Mouse (Mus musculus): ENCODE measurements around the gene Nectin1. TPM values are rescaled to one million over a fixed set of nuclear protein-coding genes. Genes with fewer than 3 reads are reported as not detected.

The Nectin1 gene
- polyA plus RNA-seq, 2 experiments, result 1.1 to 1.2 TPM

DNA sequence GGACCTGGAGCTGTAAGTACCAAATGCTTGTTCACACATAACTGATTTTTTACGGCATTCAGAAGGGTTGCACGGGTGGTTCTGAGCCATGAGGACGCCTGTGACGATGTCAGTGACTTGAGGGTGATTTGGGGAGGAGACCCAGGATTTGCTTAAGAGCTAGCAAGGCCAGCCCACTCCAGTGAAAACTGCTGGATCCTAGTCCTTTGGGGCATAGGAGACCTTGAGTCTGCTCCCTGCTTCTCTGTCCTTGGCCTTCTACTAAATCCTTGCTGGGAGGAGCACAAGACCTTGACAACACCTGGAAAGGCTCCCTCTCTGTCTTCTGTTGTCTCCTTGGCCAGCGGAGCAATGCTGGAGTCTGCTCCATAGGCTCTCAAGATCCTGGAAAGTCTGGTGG lies 4.7 kb downstream of the Nectin1 start:
- H3K9ac ChIP-seq (replicated peaks), result no peak overlapping the region
- H3K36me3 ChIP-seq (replicated peaks; ENCODE audit: control insufficient read depth, insufficient read depth, low read depth), result no peaks in the 10 kb centered on the region
- H3K4me2 ChIP-seq (ENCODE audit: low read depth), result no peak overlapping the region
- TF ChIP-seq CTCF (IDR thresholded peaks at IDR 0.05; ENCODE audit: low read depth) (no peak), EP300 (IDR thresholded peaks at IDR 0.05; ENCODE audit: low read depth) (no peak)
- DNase-seq (ENCODE audit: low read depth in 3 of 3, low spot score in 3 of 3), result no peak
- WGBS (ENCODE audit: insufficient replicate concordance), result 67% methylated on average over 5 of the region's 5 CpGs
- H3K4me3 ChIP-seq (ENCODE audit: insufficient read depth in 1 of 2, low read depth in 2 of 2, low read length in 2 of 2), result no peak overlapping the region
- no peaks in the 10 kb centered on the region for H3K9me3 ChIP-seq (ENCODE audit: control insufficient read depth, low read length)
- H3K27ac ChIP-seq, result no peak overlapping the region
- H3K27me3 ChIP-seq (ENCODE audit: control insufficient read depth, insufficient read depth, low read length), result peaks cover 28% of the 10 kb centered on the region
- no peak for ATAC-seq (ENCODE audit: insufficient read depth)
- 0 out of 4 replicates have a peak, but pooled peaks cover 0 to 1% of the 10 kb centered on the region in 2 experiments for H3K4me1 ChIP-seq (replicated peaks; ENCODE audit: control insufficient read depth in 2 of 2, insufficient read depth in 2 of 2, low read length in 1 of 2)

- peaks cover 0 to 3% of the 10 kb centered on the region in 2 experiments; a peak in 1 of 4 replicates for H3K4me1 ChIP-seq (replicated peaks; ENCODE audit: control insufficient read depth in 2 of 2, insufficient read depth in 2 of 2, low read length in 1 of 2)
- ATAC-seq (ENCODE audit: insufficient read depth) (no peak), DNase-seq (ENCODE audit: low read depth in 3 of 3, low spot score in 3 of 3) (no peak)
- peaks cover 13% of the 10 kb centered on the region for H3K27me3 ChIP-seq (ENCODE audit: control insufficient read depth, insufficient read depth, low read length)
- no peak for TF ChIP-seq EP300 (IDR thresholded peaks at IDR 0.05; ENCODE audit: low read depth)
- TF ChIP-seq CTCF (IDR thresholded peaks at IDR 0.05; ENCODE audit: low read depth), result no peak
- no peaks in the 10 kb centered on the region for H3K9me3 ChIP-seq (ENCODE audit: control insufficient read depth, low read length)
- 70% methylated on average over 9 of the region's 9 CpGs for WGBS (ENCODE audit: insufficient replicate concordance)
- H3K9ac ChIP-seq (replicated peaks), result no peak overlapping the region
- no peak overlapping the region for H3K4me3 ChIP-seq (ENCODE audit: insufficient read depth in 1 of 2, low read depth in 2 of 2, low read length in 2 of 2)
- H3K4me2 ChIP-seq (ENCODE audit: low read depth), result no peak overlapping the region
- no peak overlapping the region for H3K27ac ChIP-seq
- no peaks in the 10 kb centered on the region for H3K36me3 ChIP-seq (replicated peaks; ENCODE audit: control insufficient read depth, insufficient read depth, low read depth)
Observed at GRCm38 (mm10) chr9:43750053-43750452, 6.3 kb downstream of the Nectin1 start.

GRCm38 (mm10) chr9:43751111-43751510 lies 7.3 kb downstream of the Nectin1 start:
- no peak for TF ChIP-seq CTCF (IDR thresholded peaks at IDR 0.05; ENCODE audit: low read depth)
- no peak for TF ChIP-seq EP300 (IDR thresholded peaks at IDR 0.05; ENCODE audit: low read depth)
- DNase-seq (ENCODE audit: low read depth in 3 of 3, low spot score in 3 of 3) (no peak), ATAC-seq (ENCODE audit: insufficient read depth) (no peak)
- Histone ChIP-seq H3K9ac (replicated peaks) (no peak overlapping the region), H3K27ac (no peak overlapping the region), H3K36me3 (replicated peaks; ENCODE audit: control insufficient read depth, insufficient read depth, low read depth) (no peaks in the 10 kb centered on the region), H3K9me3 (ENCODE audit: control insufficient read depth, low read length) (no peaks in the 10 kb centered on the region), H3K27me3 (ENCODE audit: control insufficient read depth, insufficient read depth, low read length) (peaks cover 2% of the 10 kb centered on the region), H3K4me2 (ENCODE audit: low read depth) (no peak overlapping the region), H3K4me3 (ENCODE audit: insufficient read depth in 1 of 2, low read depth in 2 of 2, low read length in 2 of 2) (no peak overlapping the region), H3K4me1 (replicated peaks; ENCODE audit: control insufficient read depth in 2 of 2, insufficient read depth in 2 of 2, low read length in 1 of 2) (peaks cover 0 to 6% of the 10 kb centered on the region in 2 experiments; a peak in 1 of 4 replicates)
- 63% methylated on average over 8 of the region's 8 CpGs for WGBS (ENCODE audit: insufficient replicate concordance)

DNA sequence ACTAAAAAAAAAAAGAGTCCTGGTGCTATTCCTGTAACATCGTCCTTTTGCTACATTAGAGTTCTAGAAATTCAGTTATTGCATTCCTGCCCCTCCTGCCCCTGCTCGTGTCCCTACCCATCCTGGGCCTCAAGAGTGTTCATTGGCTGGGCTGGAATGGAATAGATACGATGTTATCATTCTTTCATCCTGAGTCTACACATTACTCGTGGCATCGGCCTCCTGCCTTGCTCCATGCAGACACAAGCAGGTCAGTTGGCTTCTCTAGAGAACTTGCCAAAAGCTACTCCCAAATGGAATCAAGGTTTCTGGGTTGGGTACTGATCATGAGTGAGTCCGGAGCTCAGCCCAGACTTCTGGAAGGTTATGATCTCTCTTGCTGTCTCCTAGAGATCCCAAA lies 9.7 kb downstream of the Nectin1 start:
- 58% methylated on average over 6 of the region's 6 CpGs for WGBS (ENCODE audit: insufficient replicate concordance)
- ATAC-seq (ENCODE audit: insufficient read depth), result no peak

DNA sequence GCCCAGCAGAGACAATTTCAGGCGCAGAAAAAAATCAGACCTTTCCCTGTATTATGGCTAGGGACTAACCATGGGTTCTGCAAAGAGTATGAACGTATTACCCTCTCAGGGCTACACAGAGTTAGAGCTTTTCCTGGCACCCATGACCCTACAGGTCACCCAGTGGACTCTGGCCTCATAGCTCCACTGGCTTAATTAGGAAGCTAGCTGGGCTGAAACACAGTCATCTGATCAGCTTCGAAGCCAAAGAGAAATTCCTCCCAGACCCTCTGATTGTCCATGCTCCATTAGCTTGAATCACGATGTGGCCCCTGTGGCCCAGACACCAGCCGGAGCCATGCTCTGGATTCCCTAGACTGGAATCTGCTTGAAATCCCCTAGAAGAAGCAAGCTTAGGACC lies 10.3 kb downstream of the Nectin1 start:
- no peaks in the 10 kb centered on the region for H3K36me3 ChIP-seq (replicated peaks; ENCODE audit: control insufficient read depth, insufficient read depth, low read depth)
- 56% methylated on average over 5 of the region's 5 CpGs for WGBS (ENCODE audit: insufficient replicate concordance)
- H3K27ac ChIP-seq, result no peak overlapping the region
- ATAC-seq (ENCODE audit: insufficient read depth) (no peak), DNase-seq (ENCODE audit: low read depth in 3 of 3, low spot score in 3 of 3) (no peak)
- H3K9ac ChIP-seq (replicated peaks), result no peak overlapping the region
- no peaks in the 10 kb centered on the region for H3K9me3 ChIP-seq (ENCODE audit: control insufficient read depth, low read length)
- H3K4me1 ChIP-seq (replicated peaks; ENCODE audit: control insufficient read depth in 2 of 2, insufficient read depth in 2 of 2, low read length in 1 of 2), result peaks cover 0 to 10% of the 10 kb centered on the region in 2 experiments; a peak in 2 of 4 replicates
- no peak overlapping the region for H3K4me3 ChIP-seq (ENCODE audit: insufficient read depth in 1 of 2, low read depth in 2 of 2, low read length in 2 of 2)
- no peaks in the 10 kb centered on the region for H3K27me3 ChIP-seq (ENCODE audit: control insufficient read depth, insufficient read depth, low read length)
- H3K4me2 ChIP-seq (ENCODE audit: low read depth), result no peak overlapping the region
- TF ChIP-seq CTCF (IDR thresholded peaks at IDR 0.05; ENCODE audit: low read depth), result no peak
- no peak for TF ChIP-seq EP300 (IDR thresholded peaks at IDR 0.05; ENCODE audit: low read depth)

More for the DNA sequence above, 9.7 kb downstream of the Nectin1 start:
- no peak overlapping the region for H3K27ac ChIP-seq
- H3K9me3 ChIP-seq (ENCODE audit: control insufficient read depth, low read length), result no peaks in the 10 kb centered on the region
- H3K27me3 ChIP-seq (ENCODE audit: control insufficient read depth, insufficient read depth, low read length), result no peaks in the 10 kb centered on the region
- no peak for DNase-seq (ENCODE audit: low read depth in 3 of 3, low spot score in 3 of 3)
- no peak overlapping the region for H3K4me2 ChIP-seq (ENCODE audit: low read depth)
- no peak overlapping the region for H3K4me3 ChIP-seq (ENCODE audit: insufficient read depth in 1 of 2, low read depth in 2 of 2, low read length in 2 of 2)
- H3K9ac ChIP-seq (replicated peaks), result no peak overlapping the region
- no peak for TF ChIP-seq CTCF (IDR thresholded peaks at IDR 0.05; ENCODE audit: low read depth)
- TF ChIP-seq EP300 (IDR thresholded peaks at IDR 0.05; ENCODE audit: low read depth), result no peak
- peaks cover 0 to 6% of the 10 kb centered on the region in 2 experiments; a peak in 1 of 4 replicates for H3K4me1 ChIP-seq (replicated peaks; ENCODE audit: control insufficient read depth in 2 of 2, insufficient read depth in 2 of 2, low read length in 1 of 2)
- H3K36me3 ChIP-seq (replicated peaks; ENCODE audit: control insufficient read depth, insufficient read depth, low read depth), result no peaks in the 10 kb centered on the region

Data from liver, embryonic 14.5 days (tissue).